Mouse (Mus musculus) neural tube, embryonic 10.5 days (tissue): Measurements from ENCODE around the gene C1ql4.
A peak's percentile ranks its signal among the peaks of the same experiment; 100 is the strongest.

Experiments used
- DNase-seq: peaks from one replicate; pipeline ENCODE4 v3.0.0-alpha.2; 2017; ENCODE audit warnings: low spot score; ENCODE audit errors: extremely low spot score

Gene C1ql4

GRCm38 (mm10) chr15:99087253-99088075, at the start of gene C1ql4:
Gene C1ql4, minus strand, starts transcription at chr15:99087817.
- peak; percentile 61 for DNase-seq

DNA sequence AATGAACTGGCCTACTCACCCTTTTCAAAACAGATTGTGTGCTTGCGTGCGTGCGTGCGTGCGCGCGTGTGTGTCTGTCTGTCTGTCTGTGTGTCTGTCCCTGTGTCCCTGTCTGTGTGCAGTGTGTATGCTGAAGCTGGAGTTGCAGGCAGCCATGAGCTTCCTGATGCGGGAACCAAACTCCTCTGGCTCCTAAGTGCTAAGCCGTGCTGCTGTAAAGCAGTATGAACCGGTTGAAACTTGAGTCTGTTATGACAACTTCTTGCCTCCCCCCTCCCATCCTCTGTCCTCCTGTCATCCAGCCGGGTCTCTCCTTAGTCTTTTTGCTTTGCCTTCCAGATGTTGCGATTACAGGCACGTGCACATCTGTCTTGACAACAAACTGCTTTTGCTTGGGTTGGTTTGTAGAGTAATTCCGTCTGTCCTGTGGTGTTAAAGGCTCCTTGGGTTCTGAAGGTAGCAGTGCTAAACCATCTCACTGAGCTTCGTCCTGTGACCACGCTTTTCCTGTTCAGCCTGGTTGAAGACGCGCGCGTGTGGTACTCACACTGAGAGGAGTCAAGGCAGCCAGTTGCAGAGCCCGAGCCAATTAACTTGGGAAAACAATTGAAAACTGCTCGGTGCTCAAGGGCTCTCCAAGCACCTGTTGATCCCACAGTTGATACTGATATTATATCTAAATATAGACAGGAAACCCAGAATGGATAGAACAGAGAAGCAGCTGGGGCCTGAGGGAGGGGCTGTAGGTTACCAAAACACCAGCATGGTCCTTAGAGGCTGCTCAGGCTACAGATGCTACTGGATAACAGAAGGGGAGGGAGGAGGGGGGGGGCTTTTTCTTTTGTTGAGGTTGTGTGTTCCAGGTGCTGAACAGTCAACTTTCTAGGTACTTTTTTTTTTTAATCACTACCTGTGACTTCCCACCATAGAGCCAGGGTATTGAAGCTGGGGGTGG, 42.6 kb upstream of the C1ql4 start:
- DNase-seq, result peak; percentile 29

GRCm38 (mm10) chr15:99129441-99129840, 41.8 kb upstream of the C1ql4 start:
- DNase-seq, result no peak

GRCm38 (mm10) chr15:99127851-99128522, 40.4 kb upstream of the C1ql4 start:
- DNase-seq, result no peak

GRCm38 (mm10) chr15:99126816-99127365, 39.3 kb upstream of the C1ql4 start:
- no peak for DNase-seq

DNA sequence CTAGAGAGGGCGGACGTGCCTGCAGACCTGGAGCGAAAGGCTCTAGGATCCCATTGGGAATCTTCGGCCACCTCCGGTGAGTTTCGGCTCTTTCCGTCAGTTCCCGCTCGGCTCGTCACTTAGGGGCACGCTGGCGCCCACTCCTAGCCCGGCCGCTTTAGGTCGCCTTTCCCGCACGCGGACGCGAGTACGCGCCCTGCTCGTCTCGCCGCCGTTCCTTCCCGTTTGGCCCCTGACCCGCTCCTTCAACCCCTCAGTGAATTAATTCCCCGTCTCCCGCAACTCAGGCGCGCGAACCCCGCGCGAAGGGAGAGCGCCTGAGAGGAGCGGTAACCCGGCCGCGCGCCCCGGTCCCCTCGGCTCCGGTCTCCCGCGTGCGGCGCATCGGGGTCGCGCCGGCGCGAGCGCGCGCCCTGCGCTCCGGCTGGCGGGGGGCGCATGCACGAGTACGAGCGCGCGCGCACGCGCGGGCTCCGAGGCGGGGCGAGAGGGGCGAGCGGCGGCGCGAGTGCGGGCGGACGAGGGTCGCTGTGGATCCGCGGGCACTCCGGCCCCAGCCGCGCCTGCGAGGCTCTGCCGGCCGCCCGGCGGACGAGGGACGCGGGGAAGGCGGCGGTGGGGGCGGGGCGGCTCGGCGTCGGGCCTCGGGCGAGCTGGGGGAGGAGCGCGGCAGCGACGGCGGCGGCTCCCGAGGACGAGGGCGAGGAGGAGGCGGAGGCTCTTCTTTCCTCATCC, 38.6 kb upstream of the C1ql4 start:
- DNase-seq, result peak; percentile 95

DNA sequence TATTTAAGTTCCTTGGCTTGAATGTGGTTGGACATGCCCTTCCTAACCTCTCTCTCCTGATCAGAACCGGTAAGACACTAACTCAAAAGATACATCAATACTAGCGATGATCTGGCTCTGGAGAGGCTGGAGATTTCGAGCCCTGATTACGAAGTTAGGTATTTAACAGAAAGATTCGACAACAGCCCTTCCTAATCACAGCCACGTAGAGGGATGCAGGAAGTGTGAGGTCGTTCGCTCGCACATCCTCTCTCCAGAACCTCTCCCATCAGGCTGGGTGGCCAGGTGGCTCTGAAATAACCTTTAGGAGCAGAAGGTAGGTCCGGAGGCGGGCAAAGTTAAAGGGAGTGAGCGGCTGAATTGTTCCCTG, 38.1 kb upstream of the C1ql4 start, which contains the start of gene Spats2:
Gene Spats2 (plus strand): TSS at position 206 of the 370 bp plus-strand sequence.
- no peak for DNase-seq

DNA sequence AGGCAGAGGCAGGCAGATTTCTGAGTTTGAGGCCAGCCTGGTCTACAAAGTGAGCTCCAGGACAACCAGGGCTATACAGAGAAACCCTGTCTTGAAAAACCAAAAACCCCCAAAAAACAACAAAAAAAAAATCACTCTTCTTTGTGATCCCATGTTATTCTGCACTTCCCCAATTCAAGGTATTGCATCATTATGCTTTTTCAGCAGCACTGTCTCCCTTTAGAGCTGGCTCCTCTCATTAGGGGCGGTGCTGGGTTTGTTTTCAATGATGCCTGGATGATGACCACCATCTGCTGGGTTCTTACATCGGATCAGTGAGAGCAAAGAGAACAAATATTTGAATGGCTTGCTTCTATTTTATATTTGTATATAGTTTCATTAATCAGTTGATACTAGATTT, 35.0 kb upstream of the C1ql4 start:
- no peak for DNase-seq

DNA sequence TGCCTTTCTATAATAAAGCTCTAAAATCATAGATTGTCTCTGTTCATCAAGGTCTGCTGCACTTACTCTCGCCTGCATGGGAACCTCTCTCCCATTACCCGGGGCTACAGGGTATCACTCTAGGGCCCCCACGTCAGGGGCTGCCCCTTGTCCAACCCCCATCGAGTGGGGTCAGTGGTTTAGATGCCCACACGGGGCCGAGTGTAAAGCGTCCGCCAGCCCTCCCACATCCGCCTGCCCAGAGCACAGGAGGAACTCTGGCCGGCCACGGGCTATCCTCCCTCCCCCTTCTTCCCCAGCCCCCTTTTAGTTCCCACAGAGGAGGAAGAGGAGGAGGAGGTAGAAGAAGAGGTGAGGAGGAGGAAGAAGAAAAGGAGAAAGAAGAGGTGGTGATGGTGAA, 33.2 kb upstream of the C1ql4 start:
- no peak for DNase-seq

GRCm38 (mm10) chr15:99116539-99116938, 28.9 kb upstream of the C1ql4 start:
- no peak for DNase-seq

- no peak for DNase-seq
Measured at GRCm38 (mm10) chr15:99115065-99115423, 27.4 kb upstream of the C1ql4 start.

- no peak for DNase-seq
Measured at GRCm38 (mm10) chr15:99114312-99115064, 26.9 kb upstream of the C1ql4 start.

DNA sequence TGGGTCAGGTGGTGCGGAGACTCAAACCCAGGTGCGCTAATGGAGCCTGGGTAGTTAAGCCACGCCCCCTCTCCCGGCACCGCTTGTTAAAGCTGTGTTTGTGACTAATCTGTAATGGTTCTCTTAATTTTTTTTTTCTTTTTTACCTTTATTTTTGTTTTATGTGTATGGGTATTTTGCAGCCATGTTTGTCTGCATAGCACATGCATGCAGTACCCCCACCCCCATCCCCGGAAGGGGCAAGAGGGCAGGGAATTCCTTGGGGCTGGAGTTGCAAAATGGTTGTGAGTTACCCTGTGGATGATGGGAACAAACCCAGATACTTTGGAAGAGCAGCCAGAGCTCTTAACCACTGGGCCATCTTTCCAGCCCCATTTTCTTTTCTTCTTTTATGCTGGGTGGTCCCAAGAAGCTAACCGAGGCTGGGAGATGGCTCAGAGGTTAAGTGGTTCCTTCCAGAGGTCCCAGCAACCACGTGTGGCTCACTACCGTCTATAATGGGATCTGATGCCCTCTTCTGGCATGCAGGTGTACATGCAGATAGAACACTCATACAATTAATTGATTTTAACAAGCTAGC, 25.9 kb upstream of the C1ql4 start:
- DNase-seq, result no peak

- no peak for DNase-seq
Measured at GRCm38 (mm10) chr15:99112843-99113395, 25.3 kb upstream of the C1ql4 start.

DNA sequence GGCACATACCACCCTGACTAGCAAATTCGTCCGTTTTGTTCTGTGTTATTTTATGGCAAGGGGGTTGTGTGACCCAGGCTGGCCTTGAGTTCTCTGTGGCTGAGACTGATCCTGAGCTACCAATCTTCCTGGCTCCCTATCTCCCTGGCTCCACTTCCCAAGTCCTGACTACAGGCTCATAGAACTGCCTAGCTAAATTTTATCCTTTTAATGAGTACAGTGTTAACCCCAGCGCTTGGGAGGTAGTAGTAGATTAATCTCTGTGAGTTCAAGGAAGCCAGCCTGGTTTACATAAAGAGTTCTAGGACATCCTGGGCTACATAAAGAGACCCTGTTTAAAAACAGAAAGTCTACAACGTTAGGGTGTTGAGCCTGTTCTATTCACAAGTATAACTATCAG, 24.2 kb upstream of the C1ql4 start:
- DNase-seq, result no peak

- no peak for DNase-seq
Measured at GRCm38 (mm10) chr15:99111139-99111538, 23.5 kb upstream of the C1ql4 start.

- DNase-seq, result no peak
Measured at GRCm38 (mm10) chr15:99107866-99108265, 20.2 kb upstream of the C1ql4 start.

GRCm38 (mm10) chr15:99105238-99105637, 17.6 kb upstream of the C1ql4 start:
- no peak for DNase-seq

- DNase-seq, result no peak
Measured at GRCm38 (mm10) chr15:99099984-99100383, 12.4 kb upstream of the C1ql4 start.
